Mouse (Mus musculus) embryonic facial prominence, embryonic 15.5 days (tissue): Measurements from ENCODE around the gene Atp5d. TPM values are rescaled to one million over a fixed set of nuclear protein-coding genes. Genes with fewer than 3 reads are reported as not detected.

Experiments used
- ATAC-seq: fragments of 200-750 bp; cut with Nextera tagmentation; 2 replicates; pipeline ENCODE4 v1.8.0; 2017; ENCODE audit warnings: low read depth, moderate TSS enrichment; ENCODE audit not compliant: insufficient number of reproducible peaks, low FRiP score, low TSS enrichment
- H3K27ac ChIP-seq: fragments of 300-500 bp; sonication (generic); replicated peaks from 2 replicates; pipeline ENCODE4 v1.5.1; 2015; ENCODE audit warnings: mild to moderate bottlenecking, inconsistent platforms
- H3K27me3 ChIP-seq: fragments of 300-500 bp; sonication (generic); 2 replicates; pipeline ENCODE4 v1.6.1; 2015; ENCODE audit warnings: inconsistent platforms
- H3K36me3 ChIP-seq: fragments of 300-500 bp; sonication (generic); 2 replicates; pipeline ENCODE4 v1.6.1; 2015; ENCODE audit warnings: mild to moderate bottlenecking, inconsistent platforms
- H3K4me1 ChIP-seq: fragments of 300-500 bp; sonication (generic); 2 replicates; pipeline ENCODE4 v1.6.1; 2015; ENCODE audit warnings: inconsistent platforms
- H3K4me2 ChIP-seq: fragments of 300-500 bp; sonication (generic); replicated peaks from 2 replicates; pipeline ENCODE4 v1.6.1; 2015; ENCODE audit warnings: mild to moderate bottlenecking, inconsistent platforms
- H3K4me3 ChIP-seq: fragments of 300-500 bp; sonication (generic); replicated peaks from 2 replicates; pipeline ENCODE4 v1.5.1; 2015; ENCODE audit warnings: mild to moderate bottlenecking, inconsistent platforms
- H3K9ac ChIP-seq: fragments of 300-500 bp; sonication (generic); 2 replicates; pipeline ENCODE4 v1.6.1; 2015; ENCODE audit warnings: inconsistent platforms
- H3K9me3 ChIP-seq: fragments of 300-500 bp; sonication (generic); replicated peaks from 2 replicates; pipeline ENCODE4 v1.6.1; 2016; ENCODE audit warnings: inconsistent platforms
- WGBS: fragments of 180-500 bp; shearing (Covaris S2); methylation state at CpG from one replicate; pipeline ENCODE4 v1.1.7; 2015; 5-methylcytosine and 5-hydroxymethylcytosine counted together
- polyA plus RNA-seq: library from polyadenylated mRNA; unstranded; fragments of >200 nt; fragmentation: Nextera tagmentation; extraction: Ambion mirVana; gene quantifications from 2 replicates; pipeline ENCODE4 v1.2.1, GENCODE M21; 2015

Atp5d gene
- polyA plus RNA-seq, 1 experiment from 2014 or later: 516 TPM

GRCm38 (mm10) chr10:80156752-80157053 lies 18.3 kb downstream of the Atp5d start:
- H3K9ac ChIP-seq: no peak overlapping the region
- no peak for ATAC-seq
- H3K27me3 ChIP-seq: no peaks in the 10 kb centered on the region
- no peak overlapping the region for H3K4me2 ChIP-seq
- 52% methylated on average over 7 of the region's 7 CpGs for WGBS
- peak overlapping the region; percentile 98 for H3K27ac ChIP-seq
- H3K4me3 ChIP-seq: no peak overlapping the region
- peaks cover 55% of the 10 kb centered on the region for H3K36me3 ChIP-seq
- H3K9me3 ChIP-seq: no peaks in the 10 kb centered on the region
- H3K4me1 ChIP-seq: peaks cover 95% of the 10 kb centered on the region

GRCm38 (mm10) chr10:80157141-80157929 lies 18.9 kb downstream of the Atp5d start:
- Histone ChIP-seq H3K4me3 (no peak overlapping the region), H3K4me1 (peaks cover 95% of the 10 kb centered on the region), H3K27me3 (no peaks in the 10 kb centered on the region), H3K36me3 (peaks cover 54% of the 10 kb centered on the region), H3K4me2 (no peak overlapping the region), H3K9ac (no peak overlapping the region), H3K9me3 (no peaks in the 10 kb centered on the region), H3K27ac (peak overlapping the region; percentile 98)
- 58% methylated on average over 15 of the region's 15 CpGs for whole genome bisulfite sequencing
- ATAC-seq: no peak

GRCm38 (mm10) chr10:80158307-80158986 lies 20.0 kb downstream of the Atp5d start:
- Histone ChIP-seq H3K9ac (no peak overlapping the region), H3K4me1 (peaks cover 95% of the 10 kb centered on the region)
- WGBS: 9% methylated on average over 18 of the region's 18 CpGs

GRCm38 (mm10) chr10:80159021-80159560 lies 20.7 kb downstream of the Atp5d start:
- Histone ChIP-seq H3K36me3 (peaks cover 36% of the 10 kb centered on the region), H3K4me2 (peak overlapping the region; percentile 79), H3K9me3 (no peaks in the 10 kb centered on the region), H3K4me1 (peaks cover 94% of the 10 kb centered on the region), H3K27ac (peak overlapping the region; percentile 98), H3K9ac (peak overlapping the region; percentile 2; the same call in 1 of the 2 replicates), H3K4me3 (peak overlapping the region; percentile 47), H3K27me3 (no peaks in the 10 kb centered on the region)
- 7% methylated on average over 12 of the region's 12 CpGs for WGBS
- peak; percentile 3; the same call in 1 of the 2 replicates for ATAC-seq

More at GRCm38 (mm10) chr10:80158307-80158986, 20.0 kb downstream of the Atp5d start:
- Histone ChIP-seq H3K27ac (peak overlapping the region; percentile 98), H3K4me3 (no peak overlapping the region; the same call in 1 of the 2 replicates), H3K27me3 (no peaks in the 10 kb centered on the region), H3K4me2 (peak overlapping the region; percentile 79), H3K36me3 (peaks cover 43% of the 10 kb centered on the region), H3K9me3 (no peaks in the 10 kb centered on the region)
- ATAC-seq: no peak

- H3K9me3 ChIP-seq: no peaks in the 10 kb centered on the region
- no peaks in the 10 kb centered on the region for H3K27me3 ChIP-seq
- under 1% methylated on average over 55 of the region's 55 CpGs for WGBS
- H3K4me3 ChIP-seq: peak overlapping the region; percentile 47
- peaks cover 29% of the 10 kb centered on the region for H3K36me3 ChIP-seq
- H3K27ac ChIP-seq: peak overlapping the region; percentile 98
- H3K4me1 ChIP-seq: peaks cover 94% of the 10 kb centered on the region
- peak overlapping the region; percentile 79 for H3K4me2 ChIP-seq
- H3K9ac ChIP-seq: peak overlapping the region; percentile 23; the same call in 1 of the 2 replicates
- ATAC-seq: peak; percentile 87
These were observed 21.4 kb downstream of the Atp5d start for GRCm38 (mm10) chr10:80159561-80160454.

GRCm38 (mm10) chr10:80160455-80161371 lies 22.3 kb downstream of the Atp5d start:
- Histone ChIP-seq H3K4me2 (peak overlapping the region; percentile 79), H3K4me1 (peaks cover 94% of the 10 kb centered on the region), H3K27ac (peak overlapping the region; percentile 98), H3K9ac (peak overlapping the region; percentile 23; the same call in 1 of the 2 replicates), H3K27me3 (no peaks in the 10 kb centered on the region), H3K4me3 (peak overlapping the region; percentile 47), H3K9me3 (no peaks in the 10 kb centered on the region), H3K36me3 (peaks cover 20% of the 10 kb centered on the region)
- ATAC-seq: no peak
- whole genome bisulfite sequencing: 2% methylated on average over 33 of the region's 33 CpGs

- ATAC-seq: peak; percentile 6; the same call in 1 of the 2 replicates
- no peak overlapping the region for H3K9ac ChIP-seq
- H3K27me3 ChIP-seq: no peaks in the 10 kb centered on the region
- H3K4me3 ChIP-seq: peak overlapping the region; percentile 47
- 3% methylated on average over 6 of the region's 7 CpGs for WGBS
- no peaks in the 10 kb centered on the region for H3K9me3 ChIP-seq
- H3K4me1 ChIP-seq: peaks cover 92% of the 10 kb centered on the region
- H3K27ac ChIP-seq: peak overlapping the region; percentile 98
- H3K4me2 ChIP-seq: peak overlapping the region; percentile 79
- peaks cover 10% of the 10 kb centered on the region for H3K36me3 ChIP-seq
These were observed 23.2 kb downstream of the Atp5d start for GRCm38 (mm10) chr10:80161522-80162242.

- Histone ChIP-seq H3K27ac (peak overlapping the region; percentile 98), H3K9ac (no peak overlapping the region), H3K4me3 (no peak overlapping the region), H3K36me3 (peaks cover 5% of the 10 kb centered on the region), H3K4me2 (no peak overlapping the region), H3K4me1 (peaks cover 92% of the 10 kb centered on the region), H3K9me3 (no peaks in the 10 kb centered on the region), H3K27me3 (no peaks in the 10 kb centered on the region)
- 64% methylated on average over 3 of the region's 3 CpGs for WGBS
- no peak for ATAC-seq
These were observed 23.8 kb downstream of the Atp5d start for GRCm38 (mm10) chr10:80162243-80162608.

- peaks cover 88% of the 10 kb centered on the region for H3K4me1 ChIP-seq
- H3K9me3 ChIP-seq: no peaks in the 10 kb centered on the region
- no peak overlapping the region for H3K4me3 ChIP-seq
- H3K27me3 ChIP-seq: no peaks in the 10 kb centered on the region
- no peaks in the 10 kb centered on the region for H3K36me3 ChIP-seq
- ATAC-seq: no peak
- WGBS: 63% methylated on average over 6 of the region's 6 CpGs
- peak overlapping the region; percentile 98 for H3K27ac ChIP-seq
- H3K4me2 ChIP-seq: no peak overlapping the region
- no peak overlapping the region for H3K9ac ChIP-seq
These were observed 24.4 kb downstream of the Atp5d start for GRCm38 (mm10) chr10:80162716-80163299.
